Mouse (Mus musculus) spleen, adult 2 months (tissue): ENCODE measurements around the gene Gpr137c.

Experiments
- CTCF ChIP-seq: fragments of 200-500 bp; IDR thresholded peaks from 2 replicates; pipeline ENCODE4 v1.5.1; 2011; ENCODE audit warnings: mild to moderate bottlenecking, inconsistent platforms; ENCODE audit not compliant: insufficient read depth, insufficient read length, insufficient replicate concordance; ENCODE audit errors: extremely low read depth
- POLR2A ChIP-seq: fragments of 200-500 bp; IDR thresholded peaks from 2 replicates; pipeline ENCODE4 v1.6.1; 2011; ENCODE audit warnings: low read depth, low read length, inconsistent platforms

- no peak for TF ChIP-seq CTCF
- TF ChIP-seq POLR2A, result no peak
These were observed 84.4 kb downstream of the Gpr137c start for GRCm38 (mm10) chr14:45303939-45304338.
